Mouse (Mus musculus) liver, postnatal 0 days (tissue): ENCODE measurements at regions not wholly inside any gene's neighbourhood (a gene's known extent, or its start where the extent isn't known, plus 50 kb on each side); places are given as distances from the start of the nearest gene placed in this dataset.

Source experiments
- CTCF ChIP-seq: sonication (generic); IDR thresholded peaks from 2 replicates; pipeline ENCODE4 v1.5.1; 2016; ENCODE audit warnings: antibody characterized with exemption, low read depth
- EP300 ChIP-seq: IDR thresholded peaks from 2 replicates; pipeline ENCODE4 v1.6.1; 2016; ENCODE audit warnings: antibody characterized with exemption, low read depth, mild to moderate bottlenecking

- TF ChIP-seq CTCF (no peak), EP300 (no peak)
These were observed 242.6 kb downstream of the Hs3st3b1 start for GRCm38 (mm10) chr11:63679491-63679890.
